Mouse (Mus musculus) activated CD4-positive, CD25-positive, alpha-beta regulatory T cell, adult 4 months (primary cell): ENCODE data around the gene Gm5965. TPM values are rescaled to one million over a fixed set of nuclear protein-coding genes. Genes with fewer than 3 reads are reported as not detected.
"Not testable (repeated sequence)": the region's sequence is repeated elsewhere in the genome, so short reads cannot be mapped to it uniquely, and the experiment has no call there.

Source experiments
- ATAC-seq: one replicate; pipeline ENCODE4 v1.8.0; 2017
- polyA plus RNA-seq, 2 experiments: library from polyadenylated mRNA; unstranded; fragments of 100-300 nt; shearing (Covaris generic); gene quantifications; one replicate each; pipeline ENCODE4 v1.2.1; 2017

The Gm5965 gene
- not detected for polyA plus RNA-seq

DNA sequence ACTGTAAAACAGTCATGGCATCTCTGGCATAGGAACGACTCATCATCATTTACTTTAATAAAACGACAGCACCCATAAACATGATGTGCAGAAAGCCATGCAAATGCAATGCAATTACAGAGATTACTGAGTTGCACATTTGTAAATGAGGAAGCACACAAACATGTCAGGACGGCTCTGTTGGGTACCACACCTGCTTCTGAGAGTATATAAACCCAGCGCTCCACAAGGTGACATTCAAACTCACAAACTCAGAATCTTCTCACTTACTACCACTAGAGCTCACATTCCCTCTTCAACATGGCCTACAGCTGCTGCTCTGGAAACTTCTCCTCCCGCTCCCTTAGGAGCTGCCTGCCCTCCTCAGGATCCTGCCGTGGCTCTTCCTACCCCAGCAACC is at the start of gene Gm5965:
TSS of gene Gm5965 (plus strand) at position 301 of the 400 bp plus-strand sequence.
- ATAC-seq: no peak

DNA sequence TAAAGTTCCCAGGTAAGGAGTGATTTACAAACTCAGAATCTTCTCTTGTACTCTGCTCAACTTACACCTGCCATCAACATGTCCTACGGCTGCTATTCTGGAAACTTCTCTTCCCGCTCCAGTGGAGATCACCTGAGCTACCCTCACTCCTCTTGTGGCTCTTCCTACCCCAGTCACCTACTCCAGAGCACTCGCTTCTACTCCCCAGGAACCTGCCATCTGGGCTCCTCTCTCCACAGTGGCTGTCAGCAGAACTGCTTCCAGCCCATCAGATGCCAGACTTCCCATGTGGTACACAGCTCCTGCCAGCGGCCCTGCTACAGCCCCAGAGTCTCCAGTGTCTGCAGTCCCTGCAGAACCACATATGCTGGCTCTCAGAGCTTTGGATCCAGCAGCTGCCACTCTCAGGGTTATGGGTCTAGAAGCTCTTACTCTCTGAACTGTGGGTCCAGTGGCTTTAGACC is 48.9 kb upstream of the Gm5965 start, which contains the start of gene Krtap13-1:
TSS of gene Krtap13-1 (plus strand) at position 51 of the 464 bp plus-strand sequence.
- ATAC-seq: no peak

DNA sequence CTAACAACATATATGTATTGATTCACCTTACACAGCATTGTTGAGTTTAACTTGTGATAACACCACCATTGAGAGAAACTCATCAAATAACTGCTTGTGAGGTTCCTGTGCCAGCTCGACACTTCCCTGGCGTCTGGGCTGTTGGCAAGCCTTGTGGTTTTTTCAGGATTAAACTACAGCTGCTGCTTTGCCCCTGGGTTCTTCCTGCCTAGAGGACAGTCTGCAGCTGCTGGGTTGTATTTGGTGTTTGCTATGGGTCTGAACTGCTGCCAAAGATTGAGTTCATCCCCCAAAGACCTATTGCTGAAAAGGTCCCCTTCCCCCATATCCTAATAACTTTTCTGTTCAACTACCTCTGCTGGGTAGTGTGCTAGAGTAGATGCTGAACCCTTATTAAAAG is 42.3 kb upstream of the Gm5965 start:
- ATAC-seq: no peak

DNA sequence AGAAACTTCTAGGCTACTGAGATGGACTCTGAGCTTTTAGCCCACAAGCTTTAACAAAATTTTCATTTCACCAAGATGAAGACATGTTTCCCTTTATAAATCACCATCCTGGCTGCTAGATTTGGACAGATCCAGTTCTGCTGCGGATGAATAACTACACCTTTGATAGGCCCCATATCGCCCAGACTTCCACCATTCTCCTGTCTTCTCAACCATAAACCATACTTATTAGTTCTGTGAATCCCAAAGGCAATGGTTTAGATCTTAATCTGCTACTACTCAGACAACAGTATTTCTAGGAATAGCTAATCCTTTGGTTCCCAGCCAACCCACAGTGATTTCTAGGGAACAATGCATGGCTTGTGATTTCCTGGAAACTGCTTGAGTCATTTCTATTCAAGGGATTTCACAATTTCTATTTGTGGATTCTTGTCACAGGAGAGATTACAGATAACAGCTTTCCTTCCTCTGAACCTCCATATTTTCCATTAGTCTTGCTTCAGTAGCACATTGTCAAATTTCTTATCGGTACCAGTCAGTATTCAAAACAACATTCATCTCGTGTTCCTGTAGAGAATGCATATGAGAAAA is 32.9 kb upstream of the Gm5965 start:
- no peak for ATAC-seq

DNA sequence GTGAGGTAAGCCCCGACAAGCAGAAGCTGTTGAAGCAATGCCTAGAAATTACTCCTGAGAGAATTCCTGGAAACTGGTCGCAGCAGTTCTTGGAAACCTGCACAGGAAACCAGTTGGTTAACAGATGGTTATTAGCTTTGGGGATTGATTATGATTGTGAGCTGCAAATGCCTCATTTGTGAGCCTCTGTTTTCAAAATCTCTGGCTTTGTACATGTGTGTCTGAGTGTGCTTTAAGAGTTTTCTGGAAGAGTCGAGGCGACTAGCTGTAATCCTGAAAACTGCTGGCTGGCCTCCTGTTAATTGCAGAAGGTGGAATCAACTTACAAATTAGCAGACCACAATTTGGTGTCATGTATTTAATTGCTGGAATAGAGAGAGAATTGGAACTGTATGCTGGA is 29.8 kb upstream of the Gm5965 start:
- ATAC-seq: no peak

DNA sequence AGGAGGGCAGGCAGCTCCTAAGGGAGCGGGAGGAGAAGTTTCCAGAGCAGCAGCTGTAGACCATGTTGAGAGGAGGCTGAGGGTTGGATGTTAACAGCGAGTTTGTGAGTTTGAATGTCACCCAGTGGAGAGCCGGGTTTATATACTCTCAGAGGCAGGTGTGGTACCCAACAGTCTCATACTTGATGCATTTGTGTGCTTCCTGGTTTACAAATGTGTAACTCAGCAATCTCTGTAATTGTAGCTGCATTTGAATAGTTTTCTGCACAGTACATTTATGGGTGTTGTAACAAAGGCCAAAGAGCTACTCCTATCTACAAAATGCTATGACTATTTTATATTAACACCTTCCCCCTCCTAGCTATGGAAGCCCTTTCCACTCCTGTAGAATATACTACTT is 26.2 kb upstream of the Gm5965 start, which contains the start of gene Krtap13:
TSS of gene Krtap13 (minus strand) at position 101 of the 400 bp plus-strand sequence.
- ATAC-seq: not testable (repeated sequence)

DNA sequence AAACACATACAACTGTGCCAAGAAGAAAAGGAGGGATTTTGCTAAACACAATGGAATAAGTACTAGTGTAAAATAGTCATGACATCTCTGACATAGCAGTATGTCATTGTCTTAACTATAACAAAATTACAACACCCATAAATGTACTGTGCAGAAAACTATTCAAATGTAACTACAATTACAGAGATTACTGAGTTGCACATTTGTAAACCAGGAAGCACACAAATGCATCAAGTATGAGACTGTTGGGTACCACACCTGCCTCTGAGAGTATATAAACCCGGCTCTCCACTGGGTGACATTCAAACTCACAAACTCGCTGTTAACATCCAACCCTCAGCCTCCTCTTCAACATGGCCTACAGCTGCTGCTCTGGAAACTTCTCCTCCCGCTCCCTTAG is 19.1 kb upstream of the Gm5965 start, which contains the start of gene 2310034C09Rik:
TSS of gene 2310034C09Rik (plus strand) at position 301 of the 400 bp plus-strand sequence.
- not testable (repeated sequence) for ATAC-seq

DNA sequence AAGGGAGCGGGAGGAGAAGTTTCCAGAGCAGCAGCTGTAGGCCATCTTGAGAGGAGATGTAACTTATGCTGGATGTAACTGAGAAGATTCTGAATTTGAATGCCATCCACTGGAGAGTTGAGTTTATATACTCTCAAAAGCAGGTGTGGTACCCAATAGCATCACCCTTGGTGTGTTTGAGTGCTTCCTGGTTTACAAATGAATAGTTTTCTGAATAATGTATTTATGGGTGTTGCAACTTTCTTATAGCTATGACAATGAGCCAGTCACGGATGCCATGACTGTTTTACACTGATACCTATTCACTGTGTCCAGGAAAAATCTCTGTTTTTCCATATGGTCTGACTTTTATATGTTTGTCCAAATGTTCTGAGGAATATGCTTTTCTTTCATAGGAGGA is 3.6 kb upstream of the Gm5965 start, which contains the start of gene 2310057N15Rik:
TSS of gene 2310057N15Rik (minus strand) at position 101 of the 400 bp plus-strand sequence.
- no peak for ATAC-seq

DNA sequence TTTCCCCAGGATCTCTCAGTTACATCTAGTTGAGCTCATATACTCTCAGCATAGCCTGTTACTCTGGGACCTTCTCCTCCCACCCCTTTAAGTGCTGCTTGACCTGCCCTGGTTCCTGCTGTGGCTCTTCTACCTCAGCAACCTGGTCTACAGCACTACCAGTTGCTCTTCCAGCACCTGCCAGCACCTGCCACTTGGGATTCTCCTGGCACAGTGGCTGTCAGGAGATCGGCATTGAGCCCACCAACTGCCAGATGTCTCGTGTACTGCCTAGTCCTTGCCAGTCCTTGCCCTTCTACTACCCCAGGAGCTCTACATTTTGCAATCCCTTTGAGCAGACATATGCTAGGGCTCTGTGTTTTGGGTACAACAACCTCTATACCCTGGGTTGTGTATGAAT is 9.1 kb downstream of the Gm5965 start:
- no peak for ATAC-seq

DNA sequence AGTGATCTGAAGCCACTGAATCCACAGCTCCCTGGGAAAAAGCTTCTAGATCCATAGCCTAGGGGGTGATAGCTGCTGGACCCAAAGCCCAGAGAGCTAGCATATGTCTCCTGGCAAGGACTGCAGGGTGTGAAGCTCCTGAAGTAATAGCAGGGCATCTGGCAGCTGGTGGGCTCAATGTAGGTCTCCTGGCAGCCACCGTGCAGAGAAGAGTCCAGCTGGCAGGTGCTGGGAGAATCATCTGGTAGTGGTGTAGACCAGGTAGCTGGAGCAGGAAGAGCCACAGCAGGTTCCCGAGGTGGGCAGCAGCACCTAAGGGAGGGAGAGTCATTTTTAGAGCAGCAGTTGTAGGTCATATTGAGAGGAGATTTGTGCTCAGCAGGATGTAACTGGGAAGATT is 34.1 kb downstream of the Gm5965 start, which contains the start of gene Gm20741:
TSS of gene Gm20741 (minus strand) at position 394 of the 400 bp plus-strand sequence.
- no peak for ATAC-seq

DNA sequence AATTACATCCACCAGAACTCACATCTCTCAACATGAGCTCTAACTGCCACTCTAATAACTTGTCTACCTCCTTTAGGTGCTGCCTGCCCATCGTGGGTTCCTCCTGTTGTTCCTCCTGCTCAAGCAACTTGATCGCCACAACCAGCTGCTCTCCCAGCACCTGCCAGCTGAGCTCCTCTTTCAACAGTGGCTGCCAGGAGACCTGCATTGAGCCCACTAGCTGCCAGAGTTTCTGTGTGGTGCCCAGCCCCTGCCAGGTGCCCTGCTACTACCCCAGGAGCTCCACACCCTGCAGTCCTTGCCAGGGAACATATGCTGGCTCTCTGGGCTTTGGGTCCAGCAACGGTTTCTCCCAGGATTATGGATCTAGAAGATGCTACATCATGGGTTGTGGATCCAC is 42.4 kb downstream of the Gm5965 start, which contains the start of gene Krtap15:
TSS of gene Krtap15 (plus strand) at position 150 of the 400 bp plus-strand sequence.
- ATAC-seq: no peak

DNA sequence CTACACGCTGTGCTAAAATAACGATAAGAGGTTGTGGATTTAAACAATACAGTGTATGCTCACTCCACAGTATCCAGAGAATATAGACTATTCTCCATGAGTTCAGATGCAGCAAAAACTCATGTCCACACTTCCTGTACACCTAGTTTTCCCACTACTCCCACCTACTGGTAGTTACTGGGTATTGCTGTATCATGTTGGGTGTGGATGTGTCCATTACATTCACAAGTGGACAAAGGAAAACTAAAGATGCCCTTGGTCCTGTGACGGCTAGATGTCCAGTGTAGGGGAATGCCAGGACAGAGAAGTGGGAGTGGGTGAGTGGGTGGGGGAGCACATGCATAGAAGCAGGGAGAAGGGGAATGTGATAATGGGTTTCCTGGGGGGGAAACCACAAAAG is 46.0 kb downstream of the Gm5965 start:
- ATAC-seq: no peak

DNA sequence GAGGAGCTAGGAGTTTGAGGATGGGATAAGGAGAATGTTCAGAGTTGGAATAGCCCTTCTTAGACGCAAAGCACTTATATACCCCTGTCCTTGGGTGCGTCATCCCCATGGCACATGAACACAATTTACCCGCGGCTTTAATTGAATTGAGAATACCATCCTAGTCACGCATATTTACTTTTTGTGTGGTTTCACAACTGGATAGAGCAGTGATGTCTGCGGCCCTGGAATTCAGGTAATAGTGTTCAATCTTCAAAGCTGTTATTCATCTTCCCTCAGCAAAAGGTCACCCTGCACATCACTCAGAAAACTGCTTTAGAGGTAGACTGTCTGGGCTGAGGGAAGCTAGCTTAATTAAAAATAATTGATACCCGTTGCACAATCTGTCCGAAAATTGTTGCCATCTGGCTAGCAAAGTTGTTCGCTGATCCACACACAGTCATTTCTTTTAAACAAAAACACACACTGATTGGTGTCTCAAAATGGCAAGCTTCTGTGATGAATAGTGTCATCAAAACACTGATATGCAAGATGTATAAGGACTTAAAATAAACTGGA is 48.5 kb downstream of the Gm5965 start, which contains the start of gene Krtap14:
TSS of gene Krtap14 (minus strand) at position 51 of the 558 bp plus-strand sequence.
- no peak for ATAC-seq

DNA sequence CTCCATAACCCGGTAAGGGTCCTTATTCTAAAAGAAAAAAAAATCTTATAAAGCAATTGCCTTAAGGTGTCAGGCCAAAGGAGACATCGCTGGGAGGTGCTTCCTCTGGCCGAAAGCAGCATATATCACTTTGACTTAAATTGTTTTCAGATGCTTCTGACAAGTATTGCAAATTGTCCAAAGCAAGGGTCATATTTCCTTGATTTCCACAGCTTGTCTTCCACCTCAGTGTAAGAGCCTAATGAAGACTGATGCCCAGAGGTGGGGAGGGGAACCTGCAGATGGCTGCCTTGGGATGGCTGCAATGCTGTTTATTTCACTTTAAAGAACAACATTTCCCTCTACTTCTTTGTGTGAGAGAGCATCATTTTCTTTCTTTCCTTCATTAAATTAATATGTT is 49.3 kb downstream of the Gm5965 start:
- ATAC-seq: no peak

Other genes with a start within 250 kb of the Gm5965 start
- not detected for gene Cldn8, start 214.7 kb upstream of the Gm5965 start, polyA plus RNA-seq
- not detected for gene Krtap24-1, start 165.6 kb upstream of the Gm5965 start, polyA plus RNA-seq
- not detected for gene 2310079G19Rik, start 150.2 kb upstream of the Gm5965 start, polyA plus RNA-seq
- not detected for gene Krtap26-1, start 130.1 kb upstream of the Gm5965 start, polyA plus RNA-seq
- gene Krtap27-1, start 106.2 kb upstream of the Gm5965 start, polyA plus RNA-seq: not detected
- not detected for gene 2310061N02Rik, start 69.9 kb upstream of the Gm5965 start, polyA plus RNA-seq
- under 1 TPM in 1 of 2 experiments, not detected in 1; 0.77 TPM for gene Krtap13-1, start 49.0 kb upstream of the Gm5965 start, polyA plus RNA-seq
- gene Krtap13, start 26.3 kb upstream of the Gm5965 start, polyA plus RNA-seq: not detected
- not detected for gene 2310034C09Rik, start 19.0 kb upstream of the Gm5965 start, polyA plus RNA-seq
- gene 2310057N15Rik, start 3.7 kb upstream of the Gm5965 start, polyA plus RNA-seq: not detected
- gene Gm20741, start 34.3 kb downstream of the Gm5965 start, polyA plus RNA-seq: not detected
- gene Krtap15, start 42.3 kb downstream of the Gm5965 start, polyA plus RNA-seq: not detected
- not detected for gene Krtap14, start 48.2 kb downstream of the Gm5965 start, polyA plus RNA-seq
- not detected for gene Krtap19-1, start 91.5 kb downstream of the Gm5965 start, polyA plus RNA-seq
- gene Krtap19-2, start 96.4 kb downstream of the Gm5965 start, polyA plus RNA-seq: not detected
- not detected for gene Krtap19-3, start 100.1 kb downstream of the Gm5965 start, polyA plus RNA-seq
- gene Krtap19-4, start 107.2 kb downstream of the Gm5965 start, polyA plus RNA-seq: not detected
- not detected for gene Krtap19-5, start 118.6 kb downstream of the Gm5965 start, polyA plus RNA-seq
- not detected for gene Krtap19-9b, start 154.4 kb downstream of the Gm5965 start, polyA plus RNA-seq
- gene Krtap16-3, start 185.0 kb downstream of the Gm5965 start, polyA plus RNA-seq: not detected
- not detected for gene Krtap22-2, start 232.9 kb downstream of the Gm5965 start, polyA plus RNA-seq
- gene Gm10229, start 237.4 kb downstream of the Gm5965 start, polyA plus RNA-seq: not detected